Mouse (Mus musculus) stomach, postnatal 0 days (tissue): ENCODE data around the gene Rrp1b.

ENCODE experiments used
- CTCF ChIP-seq: IDR thresholded peaks from 2 replicates; pipeline ENCODE4 v1.5.1; 2016; ENCODE audit warnings: antibody characterized with exemption, low read depth, mild to moderate bottlenecking, moderate library complexity
- EP300 ChIP-seq: optimal IDR thresholded peaks from 2 replicates; pipeline ENCODE3; 2016; ENCODE audit warnings: antibody characterized with exemption

DNA sequence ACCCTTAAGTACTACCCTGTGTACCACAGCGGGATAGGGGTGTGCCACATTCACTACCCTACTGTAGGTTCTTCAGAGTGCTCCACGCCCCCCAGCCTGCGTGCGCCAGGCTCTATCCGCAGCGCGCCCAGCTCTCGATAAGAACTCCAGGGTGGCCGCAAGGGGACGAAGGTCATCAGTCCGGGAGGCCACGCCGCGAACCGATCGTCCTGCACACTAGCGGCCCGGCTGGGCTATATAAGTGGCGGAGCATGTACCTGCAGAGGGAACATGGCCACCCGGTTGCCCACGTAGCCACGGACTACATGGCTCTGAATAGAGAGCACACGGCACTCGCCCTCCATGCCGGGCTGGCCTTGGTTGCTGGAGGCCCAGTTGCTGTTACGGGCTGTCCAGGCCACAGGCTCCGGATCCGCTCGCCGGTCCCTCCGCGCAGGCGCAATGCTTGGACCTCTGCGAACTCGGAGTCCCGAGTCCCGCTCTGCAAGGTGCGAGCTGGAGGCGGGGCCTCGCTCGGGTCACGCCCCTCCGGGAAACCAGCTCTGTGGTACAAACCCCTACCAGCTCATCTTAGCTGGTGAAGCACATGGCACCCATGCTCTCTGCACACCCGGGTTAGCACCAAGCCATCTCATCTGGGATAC is 64.2 kb downstream of the Rrp1b start:
- TF ChIP-seq CTCF (peak; percentile 4; the same call in 1 of the 2 replicates), EP300 (no peak)
